Mouse (Mus musculus) megakaryocyte progenitor cell, adult 5-6 weeks (primary cell): ENCODE data around the gene Gas2l2. TPM values are rescaled to one million over a fixed set of nuclear protein-coding genes. Genes with fewer than 3 reads are reported as not detected.

Experiments
- ATAC-seq: replicated peaks from 2 replicates; pipeline ENCODE4 v1.8.0; 2016; ENCODE audit warnings: mild to moderate bottlenecking, moderate TSS enrichment, inconsistent platforms; ENCODE audit not compliant: poor library complexity
- total RNA-seq, 2 experiments: library from RNA; stranded (forward) in 1 of 2; stranded (reverse) in 1 of 2; fragments of 157-497, 149-512 nt in 1 of 2; fragments of 200-1000 nt in 1 of 2; gene quantifications; 2 replicates each; pipeline versions ENCODE4 v1.2.3 to v1.2.4; 2015 to 2017

The Gas2l2 gene
- total RNA-seq (2015) (0.15 and 0.30 TPM in 2 replicates), total RNA-seq (2017) (0.20 and 0.21 TPM in 2 replicates)

- no peak for ATAC-seq
Measured at GRCm38 (mm10) chr11:83429355-83429754, at the start of gene Gas2l2. Gas2l2 (minus strand) TSS chr11:83429455.

- peak; percentile 21; the same call in 1 of the 2 replicates for ATAC-seq
Measured at GRCm38 (mm10) chr11:83473235-83474016, 44.2 kb upstream of the Gas2l2 start.

- peak; percentile 98 for ATAC-seq
Measured at GRCm38 (mm10) chr11:83472324-83473234, 43.3 kb upstream of the Gas2l2 start, which contains the start of gene Taf15. Taf15 (plus strand) TSS chr11:83473086.

- ATAC-seq, result no peak
Measured at GRCm38 (mm10) chr11:83471766-83472165, 42.5 kb upstream of the Gas2l2 start.

- no peak for ATAC-seq
Measured at GRCm38 (mm10) chr11:83468765-83469164, 39.5 kb upstream of the Gas2l2 start.

GRCm38 (mm10) chr11:83467120-83467652 is 37.9 kb upstream of the Gas2l2 start:
- peak; percentile 51 for ATAC-seq

GRCm38 (mm10) chr11:83465976-83466375 is 36.7 kb upstream of the Gas2l2 start:
- ATAC-seq, result no peak

- ATAC-seq, result peak; percentile 45; the same call in 1 of the 2 replicates
Measured at GRCm38 (mm10) chr11:83462711-83463244, 33.5 kb upstream of the Gas2l2 start, which contains the start of gene Mmp28. Mmp28 (minus strand) TSS chr11:83463071.

- peak; percentile 60 for ATAC-seq
Measured at GRCm38 (mm10) chr11:83461462-83462027, 32.3 kb upstream of the Gas2l2 start.

GRCm38 (mm10) chr11:83457912-83458601 is 28.8 kb upstream of the Gas2l2 start:
- no peak for ATAC-seq

- no peak for ATAC-seq
Measured at GRCm38 (mm10) chr11:83457257-83457656, 28.0 kb upstream of the Gas2l2 start.

- 0 out of 2 replicates have a peak, but pooled peaks have one; percentile 4 for ATAC-seq
Measured at GRCm38 (mm10) chr11:83455608-83456007, 26.4 kb upstream of the Gas2l2 start.

GRCm38 (mm10) chr11:83454548-83454947 is 25.3 kb upstream of the Gas2l2 start:
- peak; percentile 67 for ATAC-seq

GRCm38 (mm10) chr11:83451281-83451680 is 22.0 kb upstream of the Gas2l2 start:
- ATAC-seq, result no peak

GRCm38 (mm10) chr11:83450550-83450949 is 21.3 kb upstream of the Gas2l2 start:
- no peak for ATAC-seq

- no peak for ATAC-seq
Measured at GRCm38 (mm10) chr11:83449298-83449697, 20.0 kb upstream of the Gas2l2 start.

GRCm38 (mm10) chr11:83448927-83449236 is 19.6 kb upstream of the Gas2l2 start:
- ATAC-seq, result no peak

- ATAC-seq, result no peak; the same call in 1 of the 2 replicates
Measured at GRCm38 (mm10) chr11:83448021-83448926, 19.0 kb upstream of the Gas2l2 start.

- no peak for ATAC-seq
Measured at GRCm38 (mm10) chr11:83447612-83448011, 18.4 kb upstream of the Gas2l2 start.
